In the genomic region with DNA sequence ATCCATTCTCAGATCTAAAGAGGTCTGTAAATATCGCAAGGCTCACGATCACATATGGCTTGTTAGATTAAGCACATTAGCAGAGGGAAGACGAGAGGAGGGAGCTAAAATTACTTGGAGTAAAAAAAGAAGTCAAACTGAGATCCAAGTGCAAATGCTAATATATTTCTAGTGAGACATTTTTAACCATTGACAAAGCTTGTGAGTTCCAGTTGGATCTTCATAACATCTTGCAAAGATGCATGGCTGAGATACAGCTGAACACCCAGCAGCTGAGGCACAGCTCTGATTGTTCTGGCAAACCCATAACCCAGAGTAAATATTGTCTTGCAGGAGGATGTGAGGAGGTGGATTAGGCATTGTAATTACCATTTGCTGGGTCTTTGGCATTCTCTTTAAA, we compare ENCODE assay signal across 13 mouse cellular contexts.
A peak's percentile ranks its signal among the peaks of the same experiment; 100 is the strongest.
DNase-seq lines count a peak whose midpoint lies in the region.
"Had no signal": no experiment of that assay in that cellular context is flagged by ENCODE, and none has a peak within 500 bp of the region (broad histone marks: within the 10 kb centered on the region; RNA-seq: fewer than 3 reads in every experiment).

No protein-coding gene starts in this region.

- intact Hi-C loops in left cerebral cortex, postnatal 4 days (cut with DNase I), result no loop called here

- DNase-seq in left cerebral cortex, adult 11 months (ENCODE audit: low spot score), result peak; percentile 46
- no peak for DNase-seq in left cerebral cortex, postnatal 4 days
- DNase-seq in frontal cortex, postnatal 14 days (ENCODE audit: low spot score in 2 of 2), result peak; percentile 9
- DNase-seq in layer of hippocampus, postnatal 36 days, result peak; percentile 13 to 22
- peak; percentile 12 to 39 for DNase-seq in right cerebral cortex, postnatal 36 days (ENCODE audit: low spot score in 2 of 2)
- no peak for DNase-seq in adrenal gland, postnatal 10 days
- no peak for DNase-seq in kidney, postnatal 25 days
- DNase-seq: adrenal gland, postnatal 25 days; cerebellum, adult 9-10 months; gastrocnemius, postnatal 14 days; heart, postnatal 10 days; lung, adult 2 months; lung, postnatal 36 days had no signal

Comparison
In these comparisons a context has a peak if more than half of its experiments do, and no peak if none do; other contexts are left out.
1. DNase-seq: peak in left cerebral cortex, adult 11 months (single experiment), frontal cortex, postnatal 14 days (2 of 2), layer of hippocampus, postnatal 36 days (2 of 2) and right cerebral cortex, postnatal 36 days (2 of 2); none in left cerebral cortex, postnatal 4 days (single experiment), adrenal gland, postnatal 10 days (single experiment) and kidney, postnatal 25 days (0 of 2).